Mouse (Mus musculus) kidney, postnatal 0 days (tissue): Measurements from ENCODE around the gene Phlpp1. TPM values are rescaled to one million over a fixed set of nuclear protein-coding genes. Genes with fewer than 3 reads are reported as not detected.

Source experiments
- ATAC-seq: fragments of 200-750 bp; cut with Nextera tagmentation; replicated peaks from 2 replicates; pipeline ENCODE4 v1.8.0; 2017; ENCODE audit warnings: low read depth, moderate number of reproducible peaks, moderate TSS enrichment, moderate library complexity; ENCODE audit not compliant: low FRiP score
- DNase-seq: peaks from one replicate; pipeline ENCODE4 v3.0.0-alpha.2; 2016; ENCODE audit warnings: low spot score
- H3K27ac ChIP-seq: fragments of 300-500 bp; sonication (generic); 2 replicates; pipeline ENCODE4 v1.5.1; 2014; ENCODE audit warnings: mild to moderate bottlenecking
- H3K27me3 ChIP-seq: fragments of 300-500 bp; sonication (generic); 2 replicates; pipeline ENCODE4 v1.6.1; 2014; ENCODE audit warnings: low read length, mixed read lengths; ENCODE audit not compliant: insufficient read depth
- H3K36me3 ChIP-seq: fragments of 300-500 bp; sonication (generic); 2 replicates; pipeline ENCODE4 v1.6.1; 2014; ENCODE audit warnings: low read length, mixed read lengths; ENCODE audit not compliant: insufficient read depth
- H3K4me1 ChIP-seq: fragments of 300-500 bp; sonication (generic); replicated peaks from 2 replicates; pipeline ENCODE4 v1.6.1; 2014; ENCODE audit warnings: antibody characterized with exemption, low read length, mixed read lengths; ENCODE audit not compliant: insufficient read depth
- H3K4me2 ChIP-seq: fragments of 300-500 bp; sonication (generic); 2 replicates; pipeline ENCODE4 v1.6.1; 2014; ENCODE audit warnings: mild to moderate bottlenecking, low read length, moderate library complexity, mixed read lengths
- H3K4me3 ChIP-seq: fragments of 300-500 bp; sonication (generic); replicated peaks from 2 replicates; pipeline ENCODE4 v1.5.1; 2014; ENCODE audit warnings: low read depth, low read length
- H3K9ac ChIP-seq: fragments of 300-500 bp; sonication (generic); 2 replicates; pipeline ENCODE4 v1.6.1; 2014; ENCODE audit warnings: low read depth, low read length
- H3K9me3 ChIP-seq: fragments of 300-500 bp; sonication (generic); replicated peaks from 2 replicates; pipeline ENCODE4 v1.6.1; 2016; ENCODE audit warnings: low read length, inconsistent platforms, mixed read lengths
- CTCF ChIP-seq: IDR thresholded peaks from 2 replicates; pipeline ENCODE4 v1.5.1; 2016; ENCODE audit warnings: antibody characterized with exemption, low read depth, mild to moderate bottlenecking, moderate library complexity
- WGBS: fragments of 180-500 bp; shearing (Covaris S2); extraction: QIAGEN DNeasy Blood & Tissue Kit; methylation state at CpG from one replicate; pipeline ENCODE4 v1.1.7; 2014; 5-methylcytosine and 5-hydroxymethylcytosine counted together
- polyA plus RNA-seq: library from polyadenylated mRNA; unstranded; fragments of >200 nt; fragmentation: Nextera tagmentation; extraction: Ambion mirVana; gene quantifications from 2 replicates; pipeline ENCODE4 v1.2.1, GENCODE M21; 2015

Phlpp1 gene
- polyA plus RNA-seq, 1 experiment from 2014 or later: 2.9 TPM

GRCm38 (mm10) chr1:106162581-106162980 lies 9.0 kb upstream of the Phlpp1 start:
- no peak for TF ChIP-seq CTCF
- 84% methylated on average over 7 of the region's 7 CpGs for whole genome bisulfite sequencing
- DNase-seq: no peak
- H3K4me2 ChIP-seq: no peak overlapping the region
- no peaks in the 10 kb centered on the region for H3K27me3 ChIP-seq
- H3K27ac ChIP-seq: no peak overlapping the region
- H3K9ac ChIP-seq: no peak overlapping the region
- H3K4me1 ChIP-seq: no peaks in the 10 kb centered on the region
- H3K4me3 ChIP-seq: no peak overlapping the region
- ATAC-seq: no peak
- no peaks in the 10 kb centered on the region for H3K9me3 ChIP-seq
- no peaks in the 10 kb centered on the region for H3K36me3 ChIP-seq

DNA sequence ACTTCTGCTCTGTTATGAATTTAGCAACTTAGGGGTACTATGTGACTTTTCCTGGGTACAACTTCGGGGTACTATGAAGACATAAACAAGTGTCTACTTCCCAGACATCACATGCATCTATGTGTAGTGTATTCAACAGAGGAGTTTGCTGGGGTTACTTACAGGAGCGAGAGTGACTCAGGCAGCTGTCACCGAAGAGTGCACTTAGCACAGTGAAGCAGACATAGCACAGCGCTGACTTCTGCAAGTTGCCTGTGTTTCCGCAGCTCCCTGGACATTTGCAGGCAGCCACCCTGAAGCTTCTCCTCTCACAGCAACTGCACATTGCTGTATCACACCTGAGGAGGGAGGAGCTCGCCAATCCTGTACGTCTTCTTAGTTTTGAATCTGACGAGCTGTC lies 8.2 kb upstream of the Phlpp1 start:
- 86% methylated on average over 8 of the region's 8 CpGs for WGBS
- H3K4me3 ChIP-seq: no peak overlapping the region
- no peak overlapping the region for H3K9ac ChIP-seq
- no peaks in the 10 kb centered on the region for H3K4me1 ChIP-seq
- H3K4me2 ChIP-seq: no peak overlapping the region
- DNase-seq (no peak), ATAC-seq (no peak)
- no peak for TF ChIP-seq CTCF
- H3K36me3 ChIP-seq: no peaks in the 10 kb centered on the region
- H3K27ac ChIP-seq: no peak overlapping the region
- no peaks in the 10 kb centered on the region for H3K27me3 ChIP-seq
- no peaks in the 10 kb centered on the region for H3K9me3 ChIP-seq

DNA sequence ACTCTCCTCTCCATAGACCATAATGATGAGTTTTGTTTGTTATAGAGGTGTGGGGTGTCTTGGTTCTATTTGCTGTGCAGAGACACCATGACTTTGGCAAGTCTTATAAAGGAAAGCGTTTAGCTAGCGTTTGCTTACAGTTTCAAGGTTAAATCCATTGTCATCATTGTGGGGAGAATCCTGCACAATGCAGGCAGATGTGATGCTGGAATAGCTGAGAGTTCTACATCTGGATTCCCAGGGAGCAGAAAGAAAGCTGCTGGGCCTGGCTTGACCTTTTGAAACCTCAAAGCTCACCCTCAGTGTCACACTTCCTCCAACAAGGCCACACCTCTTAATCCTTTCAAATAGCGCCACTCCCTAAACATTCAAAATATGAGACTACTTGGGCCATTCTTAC lies 7.4 kb upstream of the Phlpp1 start:
- TF ChIP-seq CTCF: no peak
- Histone ChIP-seq H3K27me3 (no peaks in the 10 kb centered on the region), H3K4me2 (no peak overlapping the region), H3K9me3 (no peaks in the 10 kb centered on the region), H3K9ac (no peak overlapping the region), H3K4me3 (no peak overlapping the region), H3K36me3 (no peaks in the 10 kb centered on the region), H3K27ac (no peak overlapping the region), H3K4me1 (no peaks in the 10 kb centered on the region)
- ATAC-seq (no peak), DNase-seq (no peak)
- 91% methylated on average over 3 of the region's 3 CpGs for WGBS

- DNase-seq (no peak), ATAC-seq (no peak)
- H3K4me3 ChIP-seq: no peak overlapping the region
- no peaks in the 10 kb centered on the region for H3K27me3 ChIP-seq
- H3K4me1 ChIP-seq: no peaks in the 10 kb centered on the region; the same call in 1 of the 2 replicates
- no peaks in the 10 kb centered on the region for H3K36me3 ChIP-seq
- H3K4me2 ChIP-seq: no peak overlapping the region
- no peak overlapping the region for H3K27ac ChIP-seq
- H3K9ac ChIP-seq: no peak overlapping the region
- no peaks in the 10 kb centered on the region for H3K9me3 ChIP-seq
- TF ChIP-seq CTCF: no peak
- WGBS: 43% methylated on average over 4 of the region's 4 CpGs
Observed at GRCm38 (mm10) chr1:106168001-106168400, 3.6 kb upstream of the Phlpp1 start.

- no peak for TF ChIP-seq CTCF
- 39% methylated on average over 3 of the region's 3 CpGs for WGBS
- Histone ChIP-seq H3K27me3 (no peaks in the 10 kb centered on the region), H3K9me3 (no peaks in the 10 kb centered on the region), H3K4me1 (peaks cover under 1% of the 10 kb centered on the region; the same call in 1 of the 2 replicates), H3K27ac (no peak overlapping the region), H3K4me2 (no peak overlapping the region), H3K36me3 (no peaks in the 10 kb centered on the region), H3K4me3 (no peak overlapping the region), H3K9ac (no peak overlapping the region)
- DNase-seq (no peak), ATAC-seq (no peak)
Observed at GRCm38 (mm10) chr1:106168801-106169200, 2.8 kb upstream of the Phlpp1 start.

DNA sequence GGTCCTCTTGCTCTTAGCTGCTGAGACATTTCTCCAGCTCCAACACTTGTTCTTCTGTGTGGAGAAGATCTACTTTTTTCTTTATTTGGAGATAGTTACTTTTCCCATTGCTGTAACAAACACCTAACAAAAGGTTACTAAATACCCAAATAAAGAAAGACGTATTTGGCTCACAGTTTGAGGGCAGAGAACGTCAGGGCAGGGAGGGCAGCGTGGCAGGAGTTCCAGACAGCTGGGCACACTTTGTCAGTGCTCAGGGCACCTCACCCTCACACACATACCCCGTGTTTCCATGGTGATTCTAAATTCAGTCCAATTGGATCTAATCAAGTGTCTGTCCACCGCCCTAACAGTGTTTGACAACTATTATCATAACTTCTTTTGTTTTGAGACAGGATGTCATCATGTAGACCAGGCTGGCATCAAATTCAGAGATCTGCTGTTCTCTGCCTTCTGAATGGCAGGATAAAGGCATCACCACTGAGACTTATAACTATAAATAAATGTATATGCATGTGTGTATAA lies 1.7 kb upstream of the Phlpp1 start:
- WGBS: 76% methylated on average over 5 of the region's 5 CpGs
- TF ChIP-seq CTCF: no peak
- H3K27me3 ChIP-seq: no peaks in the 10 kb centered on the region

More for the DNA sequence above, 1.7 kb upstream of the Phlpp1 start:
- Histone ChIP-seq H3K4me1 (peaks cover 5% of the 10 kb centered on the region; the same call in 1 of the 2 replicates), H3K9ac (no peak overlapping the region), H3K9me3 (no peaks in the 10 kb centered on the region), H3K4me2 (no peak overlapping the region), H3K4me3 (no peak overlapping the region), H3K27ac (no peak overlapping the region), H3K36me3 (no peaks in the 10 kb centered on the region)
- ATAC-seq: no peak
- no peak for DNase-seq
